Mouse (Mus musculus) liver, embryonic 14.5 days (tissue): ENCODE data around the gene Zfp607b. TPM values are rescaled to one million over a fixed set of nuclear protein-coding genes. Genes with fewer than 3 reads are reported as not detected.

Experiments
- ATAC-seq: fragments of 200-750 bp; cut with Nextera tagmentation; 2 replicates; pipeline ENCODE4 v1.8.0; 2017; ENCODE audit warnings: moderate number of reproducible peaks, mild to moderate bottlenecking, moderate library complexity; ENCODE audit not compliant: insufficient read depth
- DNase-seq, 3 experiments: peaks; one replicate each; pipeline ENCODE4 v3.0.0-alpha.2; 2012 to 2013; ENCODE audit warnings: low read depth in 3 of 3, low spot score in 3 of 3
- H3K27ac ChIP-seq: fragments of 300-500 bp; sonication (generic); 2 replicates; pipeline ENCODE4 v1.5.1; 2014; ENCODE audit warnings: moderate library complexity, mild to moderate bottlenecking, control low read depth, inconsistent platforms
- H3K27me3 ChIP-seq: fragments of 300-500 bp; sonication (generic); 2 replicates; pipeline ENCODE4 v1.6.1; 2014; ENCODE audit warnings: mild to moderate bottlenecking, low read length, moderate library complexity; ENCODE audit not compliant: control insufficient read depth, insufficient read depth
- H3K36me3 ChIP-seq: fragments of 300-500 bp; sonication (generic); replicated peaks from 2 replicates; pipeline ENCODE4 v1.6.1; 2014; ENCODE audit warnings: low read depth; ENCODE audit not compliant: control insufficient read depth, insufficient read depth
- H3K4me1 ChIP-seq, 2 experiments: fragments of 200-500 bp in 1 of 2; fragments of 300-500 bp in 1 of 2; sonication (generic) in 1 of 2; replicated peaks; 2 replicates each; pipeline ENCODE4 v1.6.1; 2012 to 2014; ENCODE audit warnings: antibody characterized with exemption in 1 of 2, inconsistent platforms in 1 of 2, low read length in 1 of 2; ENCODE audit not compliant: control insufficient read depth in 2 of 2, insufficient read depth in 2 of 2
- H3K4me2 ChIP-seq: fragments of 300-500 bp; sonication (generic); 2 replicates; pipeline ENCODE4 v1.6.1; 2014; ENCODE audit warnings: low read depth, mild to moderate bottlenecking, control low read depth, moderate library complexity
- H3K4me3 ChIP-seq, 2 experiments: fragments of 200-500 bp in 1 of 2; fragments of 300-500 bp in 1 of 2; sonication (generic) in 1 of 2; 2 replicates each; pipeline ENCODE4 v1.5.1; 2012 to 2014; ENCODE audit warnings: low read depth in 2 of 2, low read length in 2 of 2, mild to moderate bottlenecking in 2 of 2, control low read depth in 1 of 2, inconsistent platforms in 1 of 2, moderate library complexity in 1 of 2; ENCODE audit not compliant: insufficient read depth in 1 of 2
- H3K9ac ChIP-seq: fragments of 300-500 bp; sonication (generic); replicated peaks from 2 replicates; pipeline ENCODE4 v1.6.1; 2014; ENCODE audit warnings: mild to moderate bottlenecking, control low read depth, moderate library complexity
- H3K9me3 ChIP-seq: fragments of 300-500 bp; sonication (generic); 2 replicates; pipeline ENCODE4 v1.6.1; 2016; ENCODE audit warnings: low read length, mixed read lengths; ENCODE audit not compliant: control insufficient read depth
- CTCF ChIP-seq: IDR thresholded peaks from 2 replicates; pipeline ENCODE4 v1.5.1; 2016; ENCODE audit warnings: antibody characterized with exemption, low read depth, control low read depth
- EP300 ChIP-seq: IDR thresholded peaks from 2 replicates; pipeline ENCODE4 v1.6.1; 2016; ENCODE audit warnings: antibody characterized with exemption, low read depth
- WGBS: fragments of 180-500 bp; shearing (Covaris S2); extraction: QIAGEN DNeasy Blood & Tissue Kit; methylation state at CpG from one replicate; pipeline ENCODE4 v1.1.7; 2014; ENCODE audit not compliant: insufficient replicate concordance; 5-methylcytosine and 5-hydroxymethylcytosine counted together
- polyA plus RNA-seq, 2 experiments: library from polyadenylated mRNA; depleted of rRNA in 1 of 2; stranded (reverse) in 1 of 2; unstranded in 1 of 2; fragments of >200 nt; fragmentation: Nextera tagmentation in 1 of 2; extraction: Ambion mirVana in 1 of 2; gene quantifications; 2 replicates each; pipeline versions ENCODE4 v1.2.1 to v1.2.3; 2012 to 2014

The Zfp607b gene
- polyA plus RNA-seq, 2 experiments = 0.19 to 0.25 TPM

DNA sequence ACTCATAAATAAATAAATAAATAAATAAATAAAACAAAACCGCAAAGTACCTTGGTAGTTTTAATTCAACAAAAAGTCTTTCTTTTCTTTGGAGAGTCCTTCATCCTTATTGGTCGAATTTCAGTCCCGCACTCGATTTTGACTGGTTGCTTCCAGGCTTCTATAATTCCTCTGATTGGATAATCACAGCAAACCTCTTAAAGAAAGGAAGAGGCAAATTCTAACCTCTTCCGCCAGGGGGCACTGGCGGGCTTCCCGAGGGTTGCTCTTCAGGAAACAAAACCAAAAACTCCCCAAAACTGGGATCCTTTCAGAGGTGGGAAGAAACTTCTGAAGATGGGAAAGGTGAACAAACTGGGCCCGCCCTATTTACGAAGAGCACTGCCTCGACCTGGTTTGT lies 38.2 kb upstream of the Zfp607b start:
- peak; percentile 62 to 71 (median 67) for DNase-seq
- Histone ChIP-seq H3K27ac (no peak overlapping the region), H3K9me3 (no peaks in the 10 kb centered on the region), H3K4me2 (peak overlapping the region; percentile 26), H3K36me3 (no peaks in the 10 kb centered on the region), H3K27me3 (peaks cover 36% of the 10 kb centered on the region), H3K9ac (no peak overlapping the region), H3K4me3 (peak overlapping the region in 1 of 2 experiments; percentile 32; a peak in 1 of 4 replicates), H3K4me1 (no peaks in the 10 kb centered on the region)
- no peak; the same call in 1 of the 2 replicates for ATAC-seq
- TF ChIP-seq CTCF (peak; percentile 77), EP300 (no peak)
- 2% methylated on average over 10 of the region's 10 CpGs for WGBS

DNA sequence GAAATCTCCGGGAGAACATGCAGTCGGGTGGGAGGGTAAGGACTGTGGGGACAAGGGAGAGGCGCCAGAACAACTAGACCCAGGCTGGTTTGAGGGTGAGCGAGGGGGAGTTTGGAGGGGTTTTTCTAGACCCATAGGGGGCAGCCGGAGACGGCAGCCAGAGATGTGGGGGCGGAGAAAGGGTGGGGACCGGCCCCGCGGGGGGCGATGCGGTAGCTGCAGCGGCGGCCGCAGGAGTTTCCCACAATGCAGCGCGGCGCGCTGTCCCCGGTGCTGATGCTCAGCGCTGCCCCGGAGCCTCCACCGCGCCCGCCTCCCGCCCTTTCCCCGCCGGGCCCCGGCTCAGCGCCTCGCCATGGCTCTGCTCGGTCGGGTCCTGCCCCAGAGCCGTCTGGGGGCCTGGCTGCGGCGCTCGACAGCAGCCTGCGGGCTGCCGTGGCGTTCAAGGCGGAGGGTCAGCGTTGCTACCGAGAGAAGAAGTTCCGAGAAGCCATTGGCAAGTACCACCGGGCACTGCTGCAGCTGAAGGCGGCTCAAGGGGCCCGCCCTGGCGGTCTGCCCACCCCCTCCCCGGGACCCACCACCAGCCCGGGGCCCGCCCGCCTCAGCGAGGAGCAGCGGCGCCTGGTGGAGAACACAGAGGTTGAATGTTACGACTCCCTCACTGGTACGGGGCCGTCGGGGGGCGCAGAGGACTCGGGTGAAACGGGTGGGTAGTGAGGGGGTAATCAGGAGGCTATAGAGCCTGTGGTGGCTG lies 35.3 kb upstream of the Zfp607b start, which contains the start of gene Ttc9b:
Gene Ttc9b, plus strand, starts transcription at position 235 of the 757 bp plus-strand sequence.
- TF ChIP-seq EP300 (no peak), CTCF (no peak)
- no peak within 1 kb of the TSS for H3K4me2 ChIP-seq
- no peak within 1 kb of the TSS for H3K4me3 ChIP-seq
- 6% methylated on average over 60 of the region's 62 CpGs for WGBS
- DNase-seq (no peak), ATAC-seq (no peak)
- H3K9ac ChIP-seq = no peak within 1 kb of the TSS
- no peak within 1 kb of the TSS for H3K27ac ChIP-seq
- no peaks in the 10 kb centered on the region for H3K9me3 ChIP-seq
- peaks cover 62% of the 10 kb centered on the region for H3K27me3 ChIP-seq
- no peaks in the 10 kb centered on the region for H3K36me3 ChIP-seq
- H3K4me1 ChIP-seq = peaks cover 0 to 3% of the 10 kb centered on the region in 2 experiments; a peak in 1 of 4 replicates

DNA sequence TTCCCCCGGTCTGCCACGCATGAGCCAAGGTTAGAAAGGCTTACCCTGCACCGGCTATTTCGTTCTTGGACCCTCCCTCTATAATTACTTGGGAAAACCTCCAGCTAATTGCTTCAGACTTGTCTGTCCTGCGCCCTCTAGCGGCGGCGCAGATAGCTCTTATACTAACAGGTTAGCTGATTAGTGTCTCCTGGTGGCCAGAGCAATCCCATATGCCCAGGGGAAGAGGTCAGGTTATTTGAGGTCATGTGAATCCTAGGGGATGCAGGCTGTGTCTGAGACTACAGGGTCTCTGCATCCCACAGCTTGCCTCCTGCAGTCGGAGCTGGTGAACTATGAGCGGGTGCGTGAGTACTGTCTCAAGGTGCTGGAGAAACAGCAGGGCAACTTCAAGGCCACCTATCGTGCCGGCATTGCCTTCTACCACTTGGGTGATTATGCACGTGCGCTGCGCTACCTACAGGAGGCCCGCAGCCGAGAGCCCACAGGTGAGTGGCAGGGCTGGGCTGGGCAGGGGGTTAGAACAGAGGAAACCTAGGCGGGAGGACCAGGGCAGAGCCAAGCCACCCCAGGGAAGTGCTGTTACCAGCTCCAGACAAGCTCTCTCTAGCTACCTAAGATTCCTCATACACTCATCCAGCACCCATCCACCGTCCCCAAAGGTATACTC lies 34.4 kb upstream of the Zfp607b start:
- 49% methylated on average over 20 of the region's 20 CpGs for WGBS
- H3K4me3 ChIP-seq = no peak overlapping the region
- no peak overlapping the region for H3K9ac ChIP-seq
- peaks cover 0 to 9% of the 10 kb centered on the region in 2 experiments; a peak in 3 of 4 replicates for H3K4me1 ChIP-seq
- no peaks in the 10 kb centered on the region for H3K36me3 ChIP-seq
- peak in 2 of 3 experiments; percentile 33 to 36 for DNase-seq
- H3K27ac ChIP-seq = no peak overlapping the region
- no peak for TF ChIP-seq EP300
- TF ChIP-seq CTCF = peak; percentile 82
- no peaks in the 10 kb centered on the region for H3K9me3 ChIP-seq
- H3K27me3 ChIP-seq = peaks cover 62% of the 10 kb centered on the region
- H3K4me2 ChIP-seq = no peak overlapping the region
- ATAC-seq = no peak

DNA sequence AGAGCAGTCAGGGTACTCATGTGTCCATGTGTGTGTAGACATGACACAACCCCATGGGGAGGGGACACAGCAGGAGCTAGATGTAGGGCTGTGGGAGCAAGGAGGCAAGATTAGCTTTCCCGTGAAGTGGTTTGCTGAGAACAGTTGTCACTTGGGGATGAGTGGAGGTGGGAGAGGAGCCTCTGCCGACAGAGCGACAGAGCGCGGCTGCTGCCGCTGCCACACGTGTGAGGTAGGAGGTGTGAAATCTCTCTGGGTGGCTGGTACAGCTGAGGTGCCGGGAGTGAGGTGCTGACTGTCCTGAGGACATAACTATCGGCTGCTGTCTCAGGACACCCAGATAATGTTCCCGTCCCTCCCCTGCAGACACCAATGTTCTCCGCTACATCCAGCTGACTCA lies 33.6 kb upstream of the Zfp607b start:
- H3K9ac ChIP-seq = no peak overlapping the region
- H3K4me1 ChIP-seq = peaks cover 0 to 9% of the 10 kb centered on the region in 2 experiments; a peak in 3 of 4 replicates
- peaks cover 62% of the 10 kb centered on the region for H3K27me3 ChIP-seq
- 43% methylated on average over 11 of the region's 11 CpGs for WGBS
- no peak overlapping the region for H3K4me2 ChIP-seq
- ATAC-seq (no peak), DNase-seq (no peak)
- no peaks in the 10 kb centered on the region for H3K9me3 ChIP-seq
- TF ChIP-seq EP300 = no peak
- TF ChIP-seq CTCF = no peak
- no peak overlapping the region for H3K4me3 ChIP-seq
- H3K36me3 ChIP-seq = no peaks in the 10 kb centered on the region
- H3K27ac ChIP-seq = no peak overlapping the region

DNA sequence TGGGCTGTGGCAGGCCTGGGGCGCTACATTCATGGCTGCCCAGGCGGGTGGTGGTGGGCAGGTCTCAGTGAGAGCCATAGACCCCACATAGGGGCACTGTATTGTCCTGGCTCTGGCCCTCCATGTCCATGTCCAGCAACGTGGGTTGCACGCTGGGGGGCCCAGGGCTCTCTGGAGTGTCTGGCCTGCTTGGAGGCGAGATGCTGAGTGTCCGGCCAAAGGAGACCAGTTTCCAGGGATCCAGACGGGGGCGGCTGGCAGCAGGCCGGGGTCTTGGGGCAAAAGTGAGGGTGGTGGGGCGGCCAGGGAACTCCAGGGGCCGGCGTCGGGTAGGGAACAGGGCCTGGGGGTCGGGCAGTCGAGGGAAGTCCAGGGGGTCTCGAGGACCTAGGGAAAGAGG lies 32.5 kb upstream of the Zfp607b start:
- H3K9me3 ChIP-seq = no peaks in the 10 kb centered on the region
- no peaks in the 10 kb centered on the region for H3K36me3 ChIP-seq
- peaks cover 0 to 9% of the 10 kb centered on the region in 2 experiments; a peak in 3 of 4 replicates for H3K4me1 ChIP-seq
- 69% methylated on average over 16 of the region's 16 CpGs for WGBS
- no peak overlapping the region for H3K4me3 ChIP-seq
- DNase-seq (no peak), ATAC-seq (no peak)
- H3K27ac ChIP-seq = no peak overlapping the region
- no peak overlapping the region for H3K9ac ChIP-seq
- TF ChIP-seq CTCF (no peak), EP300 (no peak)
- no peak overlapping the region for H3K4me2 ChIP-seq
- H3K27me3 ChIP-seq = peaks cover 62% of the 10 kb centered on the region
